Mouse (Mus musculus) limb, embryonic 13.5 days (tissue): Measurements from ENCODE around the gene Olfr325. TPM values are rescaled to one million over a fixed set of nuclear protein-coding genes. Genes with fewer than 3 reads are reported as not detected.
"Not testable (repeated sequence)": the region's sequence is repeated elsewhere in the genome, so short reads cannot be mapped to it uniquely, and the experiment has no call there.

Source experiments
- ATAC-seq: fragments of 200-750 bp; cut with Nextera tagmentation; 2 replicates; pipeline ENCODE4 v1.8.0; 2017; ENCODE audit warnings: low read depth, moderate number of reproducible peaks, moderate TSS enrichment; ENCODE audit not compliant: low FRiP score
- H3K27ac ChIP-seq: fragments of 300-500 bp; sonication (generic); 2 replicates; pipeline ENCODE4 v1.5.1; 2015; ENCODE audit warnings: inconsistent platforms, mild to moderate bottlenecking, moderate library complexity
- H3K27me3 ChIP-seq: fragments of 300-500 bp; sonication (generic); 2 replicates; pipeline ENCODE4 v1.6.1; 2015; ENCODE audit warnings: mild to moderate bottlenecking, inconsistent platforms
- H3K36me3 ChIP-seq: fragments of 300-500 bp; sonication (generic); 2 replicates; pipeline ENCODE4 v1.6.1; 2015; ENCODE audit warnings: inconsistent platforms, mild to moderate bottlenecking, moderate library complexity
- H3K4me1 ChIP-seq: fragments of 300-500 bp; sonication (generic); 2 replicates; pipeline ENCODE4 v1.6.1; 2015; ENCODE audit warnings: inconsistent platforms
- H3K4me2 ChIP-seq: fragments of 300-500 bp; sonication (generic); replicated peaks from 2 replicates; pipeline ENCODE4 v1.6.1; 2015; ENCODE audit warnings: inconsistent platforms, mild to moderate bottlenecking, moderate library complexity
- H3K4me3 ChIP-seq: fragments of 300-500 bp; sonication (generic); 2 replicates; pipeline ENCODE4 v1.5.1; 2015; ENCODE audit warnings: moderate library complexity, mild to moderate bottlenecking, inconsistent platforms
- H3K9ac ChIP-seq: fragments of 300-500 bp; sonication (generic); 2 replicates; pipeline ENCODE4 v1.6.1; 2015; ENCODE audit warnings: mild to moderate bottlenecking, inconsistent platforms
- H3K9me3 ChIP-seq: fragments of 300-500 bp; sonication (generic); 2 replicates; pipeline ENCODE4 v1.6.1; 2016; ENCODE audit warnings: inconsistent platforms
- WGBS: fragments of 180-500 bp; shearing (Covaris S2); methylation state at CpG from one replicate; pipeline ENCODE4 v1.1.7; 2015; 5-methylcytosine and 5-hydroxymethylcytosine counted together
- polyA plus RNA-seq: library from polyadenylated mRNA; unstranded; fragments of >200 nt; fragmentation: Nextera tagmentation; extraction: Ambion mirVana; gene quantifications from 2 replicates; pipeline ENCODE4 v1.2.1, GENCODE M21; 2015

Gene Olfr325
- not detected in 2 replicates for polyA plus RNA-seq

DNA sequence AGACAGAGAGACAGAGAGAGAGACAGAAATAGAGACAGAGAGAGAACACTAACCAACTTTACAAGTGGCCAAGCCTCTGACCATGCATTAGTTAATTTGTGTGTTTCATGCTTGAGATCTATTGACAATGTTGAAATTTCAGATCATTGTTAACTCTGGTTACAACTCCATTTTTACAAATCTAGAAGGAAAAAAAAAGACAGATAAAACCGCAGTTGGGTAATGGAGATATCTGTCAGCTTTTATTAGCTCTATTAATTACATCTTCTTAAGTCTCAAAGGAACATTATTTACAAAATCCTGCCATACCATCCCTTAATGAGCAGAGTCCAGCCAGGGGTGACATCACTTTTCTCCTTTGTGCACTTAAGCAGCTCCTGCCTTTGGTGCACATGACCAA is at the start of gene Olfr325:
TSS of gene Olfr325 (plus strand) at position 301 of the 400 bp plus-strand sequence.
- no peaks in the 10 kb centered on the region for H3K27me3 ChIP-seq
- H3K4me3 ChIP-seq = no peak within 1 kb of the TSS
- 82% methylated on average over 1 of the region's 1 CpGs for WGBS
- no peak for ATAC-seq
- H3K9me3 ChIP-seq = no peaks in the 10 kb centered on the region
- no peak within 1 kb of the TSS for H3K27ac ChIP-seq
- H3K36me3 ChIP-seq = no peaks in the 10 kb centered on the region
- no peaks in the 10 kb centered on the region for H3K4me1 ChIP-seq
- H3K9ac ChIP-seq = no peak within 1 kb of the TSS
- no peak within 1 kb of the TSS for H3K4me2 ChIP-seq

DNA sequence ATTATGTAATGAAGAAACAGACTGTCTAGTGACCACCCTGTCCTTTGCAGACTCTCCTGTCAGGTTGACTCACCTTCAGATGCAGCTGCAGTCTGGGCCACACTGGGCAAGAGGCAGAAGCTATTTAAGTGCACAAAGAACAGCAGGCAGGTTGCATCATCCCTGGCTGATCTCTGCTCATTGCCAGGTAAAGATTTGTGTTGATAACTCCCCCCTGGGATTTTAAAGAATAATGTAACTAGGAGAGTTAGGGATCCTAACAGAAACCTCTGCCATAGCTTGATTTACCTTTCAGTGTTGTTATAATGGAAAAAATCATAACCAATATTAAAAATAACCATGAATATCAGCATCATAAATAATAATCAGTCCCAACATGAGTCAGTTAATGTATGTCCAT is 42.8 kb upstream of the Olfr325 start, which contains the start of gene Olfr330:
TSS of gene Olfr330 (minus strand) at position 101 of the 400 bp plus-strand sequence.
- not testable (repeated sequence) for H3K9me3 ChIP-seq, H3K4me1 ChIP-seq, ATAC-seq, H3K9ac ChIP-seq, H3K36me3 ChIP-seq, H3K4me2 ChIP-seq, H3K4me3 ChIP-seq, H3K27ac ChIP-seq, H3K27me3 ChIP-seq

GRCm38 (mm10) chr11:58546322-58546721 is 31.2 kb upstream of the Olfr325 start, which contains the start of gene Olfr329-ps:
Gene Olfr329-ps (minus strand): TSS chr11:58546422.
- Histone ChIP-seq H3K27ac (no peak within 1 kb of the TSS), H3K4me3 (no peak within 1 kb of the TSS), H3K4me2 (no peak within 1 kb of the TSS), H3K9ac (no peak within 1 kb of the TSS), H3K9me3 (no peaks in the 10 kb centered on the region), H3K27me3 (no peaks in the 10 kb centered on the region), H3K4me1 (no peaks in the 10 kb centered on the region), H3K36me3 (no peaks in the 10 kb centered on the region)
- ATAC-seq = no peak
- WGBS = 80% methylated on average over 5 of the region's 5 CpGs

DNA sequence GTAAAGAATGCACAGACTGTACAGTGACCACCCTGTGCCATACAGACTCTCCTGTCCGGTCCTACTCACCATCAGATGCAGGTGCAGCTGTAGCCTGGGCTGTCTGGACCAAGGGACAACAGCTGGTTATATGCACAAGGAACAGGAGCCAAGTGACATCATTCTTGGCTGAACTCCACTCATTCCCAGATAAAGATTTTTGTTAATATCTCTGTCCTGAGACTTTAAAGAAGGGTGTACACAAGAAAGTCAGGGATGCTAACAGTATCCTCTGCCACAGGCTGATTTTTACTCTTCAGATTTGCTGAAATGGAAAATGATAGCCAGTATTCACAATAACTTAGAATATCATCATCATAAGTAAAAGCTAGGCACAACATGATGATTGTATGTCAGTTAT is 22.0 kb upstream of the Olfr325 start, which contains the start of gene Olfr328:
TSS of gene Olfr328 (minus strand) at position 101 of the 400 bp plus-strand sequence.
- Histone ChIP-seq H3K4me1 (no peaks in the 10 kb centered on the region), H3K27me3 (no peaks in the 10 kb centered on the region), H3K36me3 (no peaks in the 10 kb centered on the region), H3K4me2 (no peak within 1 kb of the TSS), H3K4me3 (no peak within 1 kb of the TSS), H3K9ac (no peak within 1 kb of the TSS), H3K27ac (no peak within 1 kb of the TSS), H3K9me3 (no peaks in the 10 kb centered on the region)
- WGBS = 81% methylated on average over 1 of the region's 1 CpGs
- no peak for ATAC-seq

GRCm38 (mm10) chr11:58570405-58570804 is 7.1 kb upstream of the Olfr325 start, which contains the start of gene Olfr224:
Gene Olfr224 (minus strand): TSS chr11:58570553.
- no peak within 1 kb of the TSS for H3K27ac ChIP-seq
- no peak within 1 kb of the TSS for H3K9ac ChIP-seq
- H3K36me3 ChIP-seq = no peaks in the 10 kb centered on the region
- no peak within 1 kb of the TSS for H3K4me3 ChIP-seq
- H3K4me1 ChIP-seq = no peaks in the 10 kb centered on the region
- no peak within 1 kb of the TSS for H3K4me2 ChIP-seq
- no peaks in the 10 kb centered on the region for H3K9me3 ChIP-seq
- no peaks in the 10 kb centered on the region for H3K27me3 ChIP-seq
- 70% methylated on average over 5 of the region's 5 CpGs for WGBS
- no peak for ATAC-seq

- H3K9me3 ChIP-seq = no peaks in the 10 kb centered on the region
- no peaks in the 10 kb centered on the region for H3K36me3 ChIP-seq
- H3K4me2 ChIP-seq = no peak overlapping the region
- no peak overlapping the region for H3K9ac ChIP-seq
- H3K4me3 ChIP-seq = no peak overlapping the region
- H3K27ac ChIP-seq = no peak overlapping the region
- no peak for ATAC-seq
- WGBS = 85% methylated on average over 8 of the region's 8 CpGs
- H3K27me3 ChIP-seq = no peaks in the 10 kb centered on the region
- H3K4me1 ChIP-seq = no peaks in the 10 kb centered on the region
Observed at GRCm38 (mm10) chr11:58578636-58579035, 1.1 kb downstream of the Olfr325 start.

DNA sequence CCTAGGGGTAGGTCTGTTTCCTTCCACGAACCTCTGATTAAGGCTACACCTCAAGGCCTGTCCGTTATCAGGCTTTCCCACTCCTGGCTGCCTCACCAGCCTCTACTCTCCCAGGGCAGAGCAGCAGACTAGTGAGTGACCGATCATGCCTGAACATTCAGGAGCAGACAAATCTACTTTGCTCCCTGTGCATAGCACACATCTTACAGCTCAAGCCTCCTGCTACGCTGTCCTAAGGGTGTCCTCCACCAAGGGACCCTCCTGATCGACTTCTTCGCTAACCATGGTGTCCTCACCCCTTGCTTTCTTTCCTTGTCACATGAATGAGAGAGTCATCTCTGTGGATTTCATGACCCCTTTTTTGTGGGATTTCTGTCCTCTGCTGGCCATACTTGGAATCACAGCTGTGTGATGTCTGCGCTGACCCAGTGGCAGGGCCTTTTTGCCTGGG is 10.4 kb downstream of the Olfr325 start:
- Histone ChIP-seq H3K27me3 (no peaks in the 10 kb centered on the region), H3K9ac (no peak overlapping the region), H3K27ac (no peak overlapping the region), H3K9me3 (0 out of 2 replicates have a peak, but pooled peaks cover 2% of the 10 kb centered on the region), H3K36me3 (no peaks in the 10 kb centered on the region), H3K4me1 (no peaks in the 10 kb centered on the region), H3K4me2 (no peak overlapping the region), H3K4me3 (no peak overlapping the region)
- 74% methylated on average over 7 of the region's 7 CpGs for WGBS
- no peak for ATAC-seq

DNA sequence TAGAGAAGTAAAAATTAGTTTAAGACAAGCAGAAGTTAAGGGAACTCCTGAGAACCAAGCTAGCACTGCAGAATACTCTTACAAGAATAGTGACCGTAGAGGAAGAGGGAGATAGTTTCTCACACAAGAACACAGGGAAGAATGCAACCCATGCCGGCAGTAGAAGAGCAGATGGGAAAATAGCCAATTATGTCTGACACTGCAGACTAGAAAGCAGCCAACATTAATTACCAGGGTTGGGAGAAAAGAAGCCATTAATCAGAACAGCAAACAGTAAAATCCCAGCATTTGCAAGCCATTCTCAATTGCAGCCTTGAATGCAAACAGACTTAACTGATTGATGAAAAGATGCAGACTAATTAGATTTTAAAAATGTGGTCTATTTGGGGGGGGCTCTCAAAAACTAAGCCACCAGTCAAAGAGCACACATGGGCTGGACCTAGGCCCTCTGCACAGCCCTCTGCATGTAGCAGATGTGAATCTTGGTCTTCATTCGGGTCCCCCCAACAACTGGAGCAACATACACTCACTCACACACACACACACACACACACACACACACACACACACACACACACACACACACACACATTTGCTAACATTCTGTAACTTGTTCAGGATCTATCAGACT is 11.2 kb downstream of the Olfr325 start:
- ATAC-seq = no peak
- Histone ChIP-seq H3K9me3 (0 out of 2 replicates have a peak, but pooled peaks cover 2% of the 10 kb centered on the region), H3K27ac (no peak overlapping the region), H3K36me3 (no peaks in the 10 kb centered on the region), H3K9ac (no peak overlapping the region), H3K4me2 (no peak overlapping the region), H3K4me3 (no peak overlapping the region), H3K27me3 (no peaks in the 10 kb centered on the region), H3K4me1 (no peaks in the 10 kb centered on the region)
- WGBS = 57% methylated on average over 3 of the region's 3 CpGs

DNA sequence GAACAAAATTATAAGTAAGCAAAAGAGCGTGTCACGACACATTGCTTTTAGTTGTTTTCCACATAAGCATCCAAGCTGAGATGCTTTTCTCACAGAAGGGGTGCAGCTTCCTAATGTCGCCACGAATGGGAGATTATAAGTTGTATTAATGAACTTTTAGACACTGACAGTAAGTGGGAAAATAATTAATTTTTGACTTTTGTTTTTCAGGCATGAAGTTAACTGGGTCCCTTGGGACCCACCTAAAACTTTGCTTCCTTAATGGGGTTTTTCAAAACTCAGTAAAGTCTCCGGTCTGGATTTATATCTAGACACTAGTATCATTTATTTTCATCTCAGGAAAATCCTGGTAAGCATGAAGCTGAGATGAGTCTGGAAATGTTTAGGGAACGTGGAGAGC is 17.3 kb downstream of the Olfr325 start, which contains the start of gene Olfr324:
TSS of gene Olfr324 (plus strand) at position 301 of the 400 bp plus-strand sequence.
- no peak within 1 kb of the TSS for H3K4me3 ChIP-seq
- H3K27me3 ChIP-seq = no peaks in the 10 kb centered on the region
- 0 out of 2 replicates have a peak, but pooled peaks cover 2% of the 10 kb centered on the region for H3K9me3 ChIP-seq
- no peak within 1 kb of the TSS for H3K9ac ChIP-seq
- no peak within 1 kb of the TSS for H3K4me2 ChIP-seq
- H3K36me3 ChIP-seq = no peaks in the 10 kb centered on the region
- 75% methylated on average over 6 of the region's 6 CpGs for WGBS
- no peaks in the 10 kb centered on the region for H3K4me1 ChIP-seq
- ATAC-seq = no peak
- no peak within 1 kb of the TSS for H3K27ac ChIP-seq

DNA sequence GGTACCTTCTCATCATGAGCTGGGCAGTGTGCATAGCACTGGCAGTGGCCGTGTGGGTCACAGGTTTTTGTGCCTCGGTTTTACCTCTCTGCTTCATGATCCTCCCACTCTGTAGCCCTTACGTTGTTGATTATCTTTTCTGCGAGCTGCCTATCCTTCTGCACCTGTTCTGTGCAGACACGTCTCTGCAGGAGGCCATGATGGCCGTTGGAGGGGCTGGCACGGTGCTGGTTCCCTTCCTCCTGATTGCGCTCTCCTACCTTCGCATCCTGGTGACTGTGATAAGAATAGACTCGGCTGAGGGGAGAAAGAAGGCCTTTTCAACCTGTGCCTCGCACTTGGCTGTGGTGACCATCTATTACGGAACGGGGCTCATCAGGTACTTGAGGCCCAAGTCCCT is 20.3 kb downstream of the Olfr325 start:
- Histone ChIP-seq H3K4me3 (no peak overlapping the region), H3K36me3 (no peaks in the 10 kb centered on the region), H3K27me3 (no peaks in the 10 kb centered on the region), H3K4me1 (no peaks in the 10 kb centered on the region), H3K9ac (no peak overlapping the region), H3K9me3 (no peaks in the 10 kb centered on the region), H3K27ac (no peak overlapping the region), H3K4me2 (no peak overlapping the region)
- WGBS = 88% methylated on average over 13 of the region's 13 CpGs
- no peak for ATAC-seq

GRCm38 (mm10) chr11:58602062-58602461 is 24.5 kb downstream of the Olfr325 start:
- H3K9ac ChIP-seq = no peak overlapping the region
- H3K4me1 ChIP-seq = no peaks in the 10 kb centered on the region
- no peak overlapping the region for H3K27ac ChIP-seq
- H3K27me3 ChIP-seq = no peaks in the 10 kb centered on the region
- H3K4me2 ChIP-seq = no peak overlapping the region
- no peaks in the 10 kb centered on the region for H3K9me3 ChIP-seq
- ATAC-seq = no peak
- H3K4me3 ChIP-seq = no peak overlapping the region
- H3K36me3 ChIP-seq = no peaks in the 10 kb centered on the region

DNA sequence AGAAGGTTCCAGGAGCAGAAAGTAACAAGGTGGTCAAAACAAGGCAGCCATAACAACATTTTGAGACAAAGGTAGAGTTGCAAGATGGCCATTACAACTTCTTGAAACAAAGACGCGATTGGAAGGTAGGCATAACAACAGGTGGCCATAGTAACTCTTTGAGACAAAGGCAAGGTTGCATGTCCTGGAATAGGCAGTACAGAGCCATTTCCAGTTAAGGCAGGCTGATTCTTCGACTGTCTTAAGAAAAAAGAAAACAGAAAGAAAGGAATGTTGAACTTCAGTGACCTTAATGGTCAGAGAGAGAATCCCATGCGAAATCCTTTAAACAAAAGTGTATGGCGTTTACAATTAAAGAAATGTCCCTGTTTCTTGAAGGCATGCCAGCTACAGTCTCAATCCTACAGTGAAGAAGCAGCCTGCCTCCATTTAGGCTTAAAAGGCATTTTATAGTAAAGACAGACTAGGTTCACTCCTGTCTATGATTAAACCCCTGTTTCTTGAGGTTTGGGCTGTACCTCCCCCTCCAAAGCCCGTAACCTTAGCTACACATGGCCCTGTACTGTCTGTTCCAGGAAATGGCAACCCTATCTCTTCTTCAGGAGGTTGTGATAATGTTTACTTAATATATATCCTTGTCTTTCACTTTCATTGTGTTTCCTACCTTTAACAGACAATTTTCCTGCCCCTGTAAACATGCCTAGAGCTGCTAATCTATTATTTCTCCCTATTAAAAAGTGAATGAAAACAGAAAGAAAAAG is 25.4 kb downstream of the Olfr325 start:
- no peak overlapping the region for H3K9ac ChIP-seq
- no peak overlapping the region for H3K4me3 ChIP-seq
- 80% methylated on average over 6 of the region's 6 CpGs for whole genome bisulfite sequencing
- H3K27me3 ChIP-seq = no peaks in the 10 kb centered on the region
- H3K27ac ChIP-seq = no peak overlapping the region
- no peak overlapping the region for H3K4me2 ChIP-seq
- no peaks in the 10 kb centered on the region for H3K9me3 ChIP-seq
- no peaks in the 10 kb centered on the region for H3K4me1 ChIP-seq
- ATAC-seq = no peak
- no peaks in the 10 kb centered on the region for H3K36me3 ChIP-seq
